Mouse (Mus musculus) stomach, adult 2 months (tissue): ENCODE results near the gene Fgfr1op2. TPM values are rescaled to one million over a fixed set of nuclear protein-coding genes. Genes with fewer than 3 reads are reported as not detected.

Experiments used
- polyA plus RNA-seq: library from polyadenylated mRNA; depleted of rRNA; stranded (reverse); fragments of >200 nt; gene quantifications from 2 replicates; pipeline ENCODE4 v1.2.3, GENCODE M21; 2012; rRNA removed

Fgfr1op2 gene
- polyA plus RNA-seq: 32.6 and 74.2 TPM in 2 replicates

GRCm38 (mm10) chr6:146576903-146577302 is at the start of gene Fgfr1op2:
Fgfr1op2 (plus strand) TSS chr6:146577203.

DNA sequence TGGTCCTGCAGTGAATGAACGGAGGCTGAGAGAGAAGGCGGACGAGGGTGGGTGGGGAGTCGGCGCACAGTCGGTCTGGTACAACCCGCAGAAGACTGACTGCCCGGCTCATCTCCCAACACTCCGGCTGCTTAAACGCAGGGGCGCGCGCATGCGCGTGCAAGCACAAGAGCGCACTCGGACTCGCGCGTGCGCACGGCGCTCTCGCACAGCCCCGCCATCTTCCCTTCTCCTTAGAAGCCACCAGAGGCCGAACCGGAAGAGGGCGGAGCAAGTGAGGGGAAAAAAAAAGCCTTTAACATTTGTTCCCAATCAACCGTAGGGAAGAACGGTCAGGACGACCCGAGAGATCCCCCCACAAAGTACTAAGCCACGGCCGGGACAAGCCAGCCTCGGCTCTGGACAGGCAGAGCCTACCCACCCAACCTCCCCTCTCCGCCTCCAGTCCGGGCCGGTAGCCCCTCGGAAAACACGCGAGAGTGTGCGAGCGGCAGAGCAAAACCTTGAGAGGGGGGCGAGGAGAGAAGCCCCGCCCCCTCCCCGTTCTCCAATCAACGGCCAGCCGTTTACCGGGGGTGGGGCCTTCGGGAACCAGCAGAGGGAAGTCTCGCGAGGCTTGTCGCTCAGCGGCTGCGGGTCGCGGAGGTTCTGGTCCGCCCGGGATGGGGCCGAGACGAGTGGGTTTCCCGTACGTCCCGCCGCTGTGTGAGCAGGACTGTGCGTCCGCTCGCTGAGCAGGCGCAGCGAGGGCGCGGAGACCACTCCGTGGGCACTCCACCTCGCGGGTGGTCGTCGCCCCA is 507 bp downstream of the Fgfr1op2 start, which contains the start of gene Ints13:
Gene Ints13 (minus strand): TSS at position 526 of the 800 bp plus-strand sequence.

GRCm38 (mm10) chr6:146642276-146643183 is 65.5 kb downstream of the Fgfr1op2 start, which contains the start of the genes Med21 and Tm7sf3:
Med21 (plus strand) TSS chr6:146642547.
Tm7sf3 (minus strand) TSS chr6:146642824.

Other genes with a start within 250 kb of the Fgfr1op2 start
- gene Itpr2, start 75.0 kb upstream of the Fgfr1op2 start, polyA plus RNA-seq: 2.1 and 3.6 TPM in 2 replicates
- gene Ints13, start 632 bp downstream of the Fgfr1op2 start, polyA plus RNA-seq: 2.1 and 2.4 TPM in 2 replicates
- 4.6 and 6.1 TPM in 2 replicates for gene Med21, start 65.3 kb downstream of the Fgfr1op2 start, polyA plus RNA-seq
- gene Tm7sf3, start 65.6 kb downstream of the Fgfr1op2 start, polyA plus RNA-seq: 5.1 and 5.7 TPM in 2 replicates
- 1.2 and 1.4 TPM in 2 replicates for gene Stk38l, start 147.8 kb downstream of the Fgfr1op2 start, polyA plus RNA-seq
- gene Arntl2, start 218.9 kb downstream of the Fgfr1op2 start, polyA plus RNA-seq: 4.5 and 5.9 TPM in 2 replicates